Mouse (Mus musculus): ENCODE results near the gene Iqgap1.

GRCm38 (mm10) chr7:80774615-80775447 lies 50.9 kb downstream of the Iqgap1 start:
- TF ChIP-seq EP300 (IDR thresholded peaks at IDR 0.05; ENCODE audit: low read depth), result no peak
- TF ChIP-seq CTCF (IDR thresholded peaks at IDR 0.05; ENCODE audit: low read depth), result no peak

Data from liver, embryonic 14.5 days (tissue).